Mouse (Mus musculus) adrenal gland, postnatal 14 days (tissue): ENCODE results near the gene Rcan2. TPM values are rescaled to one million over a fixed set of nuclear protein-coding genes. Genes with fewer than 3 reads are reported as not detected.

ENCODE experiments used
- DNase-seq: peaks from one replicate; pipeline ENCODE4 v3.0.0; 2021; ENCODE audit warnings: mixed read lengths
- long read RNA-seq, 2 experiments: library from polyadenylated mRNA; stranded (forward); transcript quantifications; one replicate each; pipeline ENCODE4 v2.0.0; 2021
- total RNA-seq: library from RNA; stranded (reverse); gene quantifications from 2 replicates; pipeline ENCODE4 v1.2.3, GENCODE M21; 2021

Gene Rcan2
- total RNA-seq: 4.3 and 5.9 TPM in 2 replicates
- long read RNA-seq, experiment 1: 0 reads
- long read RNA-seq, experiment 2, partial matches to known transcripts: 0 of 2 reads
- long read RNA-seq, experiment 2, other reads (novel, unspliced or antisense): 0 of 2 reads

- peak; percentile 63 for DNase-seq
Observed at GRCm38 (mm10) chr17:43801077-43801476, at the start of gene Rcan2. Gene Rcan2 (plus strand): TSS chr17:43801351.

- no peak for DNase-seq
Observed at GRCm38 (mm10) chr17:43752811-43753210, 48.3 kb upstream of the Rcan2 start.

GRCm38 (mm10) chr17:43754687-43755086 is 46.5 kb upstream of the Rcan2 start:
- no peak for DNase-seq

- peak; percentile 33 for DNase-seq
Observed at GRCm38 (mm10) chr17:43758607-43759259, 42.4 kb upstream of the Rcan2 start.

- DNase-seq: no peak
Observed at GRCm38 (mm10) chr17:43784531-43784930, 16.6 kb upstream of the Rcan2 start.

- DNase-seq: no peak
Observed at GRCm38 (mm10) chr17:43788222-43788621, 12.9 kb upstream of the Rcan2 start.

- DNase-seq: no peak
Observed at GRCm38 (mm10) chr17:43789376-43789775, 11.8 kb upstream of the Rcan2 start.

- no peak for DNase-seq
Observed at GRCm38 (mm10) chr17:43791751-43792150, 9.4 kb upstream of the Rcan2 start.

- DNase-seq: no peak
Observed at GRCm38 (mm10) chr17:43794731-43795280, 6.3 kb upstream of the Rcan2 start.

GRCm38 (mm10) chr17:43801595-43802373 is 633 bp downstream of the Rcan2 start:
- peak; percentile 71 for DNase-seq

- DNase-seq: no peak
Observed at GRCm38 (mm10) chr17:43802414-43802813, 1.3 kb downstream of the Rcan2 start.

GRCm38 (mm10) chr17:43803111-43803510 is 2.0 kb downstream of the Rcan2 start:
- no peak for DNase-seq

GRCm38 (mm10) chr17:43803764-43804163 is 2.6 kb downstream of the Rcan2 start:
- no peak for DNase-seq

GRCm38 (mm10) chr17:43806841-43807240 is 5.7 kb downstream of the Rcan2 start:
- DNase-seq: peak; percentile 28

- no peak for DNase-seq
Observed at GRCm38 (mm10) chr17:43811453-43811852, 10.3 kb downstream of the Rcan2 start.

- DNase-seq: no peak
Observed at GRCm38 (mm10) chr17:43815376-43815775, 14.2 kb downstream of the Rcan2 start.

GRCm38 (mm10) chr17:43816480-43816879 is 15.3 kb downstream of the Rcan2 start:
- DNase-seq: no peak

- no peak for DNase-seq
Observed at GRCm38 (mm10) chr17:43817171-43817570, 16.0 kb downstream of the Rcan2 start.

GRCm38 (mm10) chr17:43818390-43818789 is 17.2 kb downstream of the Rcan2 start:
- no peak for DNase-seq

- DNase-seq: no peak
Observed at GRCm38 (mm10) chr17:43820904-43821303, 19.8 kb downstream of the Rcan2 start.

- no peak for DNase-seq
Observed at GRCm38 (mm10) chr17:43822207-43822606, 21.1 kb downstream of the Rcan2 start.

- DNase-seq: no peak
Observed at GRCm38 (mm10) chr17:43822630-43823029, 21.5 kb downstream of the Rcan2 start.

GRCm38 (mm10) chr17:43824781-43825410 is 23.7 kb downstream of the Rcan2 start:
- no peak for DNase-seq
